Mouse (Mus musculus) right cerebral cortex, postnatal 10 days (tissue): ENCODE measurements at regions not wholly inside any gene's neighbourhood (a gene's known extent, or its start where the extent isn't known, plus 50 kb on each side); places are given as distances from the start of the nearest gene placed in this dataset.
A peak's percentile ranks its signal among the peaks of the same experiment; 100 is the strongest.

Experiments used
- DNase-seq, 2 experiments: peaks; one replicate each; pipeline ENCODE4 v3.0.0; 2021; ENCODE audit warnings: low spot score in 2 of 2

DNA sequence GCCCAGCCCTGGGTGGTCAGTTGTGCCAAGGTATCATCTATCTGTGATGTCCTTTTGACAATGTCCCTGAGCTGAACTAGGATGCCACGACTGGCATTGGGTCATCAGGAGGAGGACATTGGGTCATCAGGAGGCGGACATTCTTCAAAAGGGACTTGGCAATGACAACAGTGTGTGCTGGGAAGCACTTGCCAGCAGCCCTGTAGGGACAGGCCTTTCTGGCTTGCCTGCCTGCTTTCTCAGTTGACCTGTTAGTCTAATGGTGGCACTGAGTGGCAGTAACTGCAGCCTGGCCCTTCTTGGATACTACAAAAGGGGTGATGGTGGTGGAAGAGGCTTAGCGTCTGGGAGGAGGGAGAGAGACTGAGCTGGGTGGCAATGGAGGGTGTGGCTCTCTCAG is 137.2 kb upstream of the Prox1 start:
- no peak for DNase-seq

DNA sequence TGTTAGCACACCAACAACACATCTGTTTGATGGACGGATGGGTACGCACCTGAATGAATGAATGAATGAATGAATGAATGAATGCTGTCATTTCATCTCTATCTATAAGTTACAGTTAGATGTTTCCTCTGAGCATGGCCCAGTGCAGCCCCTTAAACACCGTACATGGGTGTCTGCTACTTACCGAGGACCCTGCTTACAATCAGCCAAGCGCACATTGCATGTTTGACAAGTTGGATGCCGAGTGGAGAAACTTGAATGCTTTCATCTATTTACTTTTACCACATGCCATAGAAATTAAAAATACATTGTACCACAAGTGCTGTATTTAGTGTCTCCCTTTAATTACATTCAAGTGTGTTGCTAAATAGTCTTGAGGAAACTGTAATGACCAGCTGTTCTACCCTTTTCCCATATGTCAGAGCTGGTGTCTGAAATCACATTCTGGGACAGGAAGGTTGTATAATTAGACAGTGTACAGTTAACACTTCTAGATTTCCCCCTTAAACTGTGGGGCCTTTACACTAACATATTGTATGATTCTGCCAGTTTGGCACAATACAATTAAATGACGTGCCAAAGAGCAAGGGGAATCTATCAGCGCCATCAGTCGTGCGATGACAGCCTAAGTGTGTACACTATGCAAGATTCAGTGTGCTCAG is 127.3 kb upstream of the Prox1 start:
- DNase-seq: no peak

GRCm38 (mm10) chr1:190290061-190290460 is 119.5 kb upstream of the Prox1 start:
- DNase-seq: no peak

- no peak for DNase-seq
Observed at GRCm38 (mm10) chr1:190286481-190287145, 116.1 kb upstream of the Prox1 start.

- no peak for DNase-seq
Observed at GRCm38 (mm10) chr1:190285636-190286035, 115.1 kb upstream of the Prox1 start.

GRCm38 (mm10) chr1:190285049-190285448 is 114.5 kb upstream of the Prox1 start:
- DNase-seq: no peak

DNA sequence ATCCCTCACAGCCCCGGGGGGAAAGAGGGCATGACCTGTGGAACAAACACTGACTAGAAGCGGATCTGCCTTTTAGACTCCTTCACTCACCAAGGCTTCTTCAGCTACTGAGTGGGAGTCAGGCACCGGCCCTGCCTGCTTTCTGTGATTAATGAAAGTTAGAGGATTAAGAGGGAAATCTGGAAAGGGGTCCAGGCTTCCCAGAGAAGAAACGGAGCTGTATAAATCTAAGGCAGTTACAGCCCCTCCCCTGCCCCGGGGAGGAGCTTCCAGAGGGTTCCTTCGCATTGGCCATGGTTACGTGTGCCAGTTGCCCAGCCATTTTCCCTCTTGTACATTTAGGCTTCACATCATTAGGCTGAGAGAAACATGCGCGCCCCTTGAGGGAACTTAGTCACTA is 113.6 kb upstream of the Prox1 start:
- DNase-seq: no peak

- no peak for DNase-seq
Observed at GRCm38 (mm10) chr1:190280081-190280858, 109.8 kb upstream of the Prox1 start.

DNA sequence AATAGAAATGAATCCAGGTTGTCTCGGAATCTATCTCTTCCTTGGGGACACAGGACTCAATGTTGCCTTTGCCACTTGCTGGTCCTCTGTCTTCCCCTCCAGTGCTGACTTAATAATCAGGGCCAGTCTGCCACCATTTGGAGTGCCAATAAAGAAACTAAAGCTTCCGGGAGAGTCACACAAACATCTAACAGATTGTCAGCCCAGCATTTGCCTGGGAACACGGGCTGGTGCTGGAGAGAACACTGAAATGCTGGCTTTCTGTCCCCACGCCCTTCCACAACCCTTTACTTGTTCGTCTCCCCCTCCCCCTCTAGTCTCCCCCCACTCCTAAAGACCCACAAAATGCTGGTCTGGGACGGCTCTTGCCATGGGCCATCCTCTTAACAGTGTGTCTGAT is 104.4 kb upstream of the Prox1 start:
- DNase-seq: no peak

GRCm38 (mm10) chr1:190270784-190271385 is 100.4 kb upstream of the Prox1 start:
- no peak for DNase-seq

DNA sequence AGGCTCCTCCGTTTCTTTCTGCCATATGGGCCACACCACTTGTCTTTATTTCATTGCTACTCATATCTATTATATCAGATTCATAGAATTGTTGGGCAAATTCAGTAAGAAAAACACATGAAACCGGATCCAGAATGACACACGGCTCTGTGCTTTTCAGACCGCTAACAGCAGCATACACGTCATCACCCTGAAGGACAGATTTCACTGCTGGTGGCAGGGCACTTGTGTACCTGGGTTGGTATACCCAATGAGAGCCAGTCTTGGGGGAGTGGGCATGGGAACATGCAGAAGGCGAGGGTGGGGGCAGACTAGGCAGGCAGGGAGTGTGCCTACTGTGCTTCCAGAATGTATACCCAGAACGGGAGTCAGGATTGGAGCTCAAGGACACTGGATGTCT is 98.7 kb upstream of the Prox1 start:
- no peak for DNase-seq

DNA sequence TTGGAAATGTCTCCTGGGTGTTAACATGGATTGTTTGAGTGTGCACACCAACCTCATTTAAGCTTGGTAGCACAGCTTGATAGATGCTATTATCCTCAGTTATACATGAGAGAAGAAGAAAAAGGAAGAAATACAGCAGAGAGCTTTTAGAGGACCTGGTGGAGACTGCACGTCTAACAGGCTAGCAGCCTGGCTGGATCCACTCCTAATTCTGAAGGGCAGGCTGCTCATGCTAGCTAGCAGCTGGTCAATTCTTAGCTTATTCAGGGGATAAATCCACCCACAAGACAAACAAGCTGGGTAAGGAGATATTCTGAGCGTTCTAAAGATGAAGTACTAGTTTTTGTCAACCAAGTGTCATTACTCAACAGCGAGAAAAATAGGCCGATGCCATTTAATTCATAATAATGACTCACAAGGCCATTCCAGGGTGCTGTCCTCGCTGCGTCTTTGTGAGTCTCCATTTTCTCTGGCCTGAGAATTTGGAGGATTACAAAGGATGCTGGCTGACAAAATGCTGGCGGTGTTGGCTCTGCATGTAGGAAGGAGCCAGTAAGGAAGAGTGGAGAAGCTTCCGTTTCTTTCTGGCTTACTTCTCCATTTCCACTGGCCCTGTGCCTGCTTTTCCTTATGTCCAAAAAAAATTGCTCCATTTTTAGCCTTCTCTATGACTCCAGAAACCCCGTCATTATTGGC is 94.7 kb upstream of the Prox1 start:
- DNase-seq: peak in 1 of 2 experiments; percentile 28

DNA sequence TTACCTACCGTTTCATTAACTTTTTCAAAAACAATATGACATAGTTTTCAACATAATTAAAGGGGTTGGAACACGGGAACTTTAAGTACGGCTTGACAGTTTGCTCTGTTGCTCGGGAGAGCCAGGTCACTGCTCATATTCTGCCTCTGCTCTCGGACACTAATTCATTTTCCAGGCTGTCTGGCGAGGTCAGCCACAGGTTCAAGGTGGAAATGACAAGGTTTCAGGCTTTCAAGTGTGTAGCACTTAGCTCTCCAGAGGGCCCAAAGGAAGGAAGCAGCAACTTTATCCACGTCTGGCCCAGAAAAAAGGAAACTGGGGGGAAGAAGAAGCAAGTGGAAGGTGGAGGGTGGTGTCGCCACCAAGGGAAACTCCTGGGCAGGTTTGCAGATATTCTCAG is 94.0 kb upstream of the Prox1 start:
- DNase-seq: no peak

DNA sequence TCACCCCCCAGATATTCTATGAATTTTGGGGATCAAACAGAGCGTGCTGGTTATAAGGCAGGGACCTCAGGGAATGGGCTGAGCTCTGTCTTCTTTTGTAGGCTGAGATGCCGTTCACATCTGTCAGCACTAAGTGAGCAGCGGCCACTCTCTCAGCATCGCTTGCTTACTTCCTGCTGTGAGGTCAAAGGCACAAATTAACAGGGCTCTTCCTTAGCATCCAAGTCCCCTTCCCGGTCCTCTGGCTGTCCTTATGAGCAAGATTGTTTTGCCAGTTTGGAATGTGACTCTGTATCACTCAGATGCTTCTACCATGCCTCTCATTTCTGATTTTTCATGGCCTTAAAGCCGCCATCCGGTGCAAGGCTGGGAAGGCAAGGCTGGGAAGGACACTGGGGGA is 93.1 kb upstream of the Prox1 start:
- no peak for DNase-seq

- peak; percentile 33 to 48 for DNase-seq
Observed at GRCm38 (mm10) chr1:190259576-190259975, 89.1 kb upstream of the Prox1 start.

- DNase-seq: peak; percentile 49 to 62
Observed at GRCm38 (mm10) chr1:190250574-190251246, 80.2 kb upstream of the Prox1 start.

GRCm38 (mm10) chr1:190242526-190242925 is 72.0 kb upstream of the Prox1 start:
- DNase-seq: no peak

DNA sequence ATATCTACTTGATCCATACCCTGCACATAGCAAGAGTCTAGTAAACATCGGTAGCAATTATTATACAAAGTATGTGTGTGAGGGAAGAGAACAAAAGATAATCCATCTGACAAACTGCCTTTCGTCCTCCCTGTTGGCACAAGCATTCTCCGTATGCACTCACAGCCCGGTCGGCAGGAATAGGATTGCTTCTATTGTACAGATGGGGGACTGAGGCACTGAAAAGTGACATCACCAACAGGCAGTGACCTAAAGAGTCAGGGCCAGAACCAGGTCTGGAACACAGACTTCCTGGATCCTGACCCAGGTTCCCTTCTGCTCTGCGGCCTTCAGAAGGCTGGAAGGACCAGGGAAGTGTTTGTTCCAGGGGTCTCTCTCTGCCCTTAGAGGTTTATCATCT is 69.3 kb upstream of the Prox1 start:
- DNase-seq: no peak

DNA sequence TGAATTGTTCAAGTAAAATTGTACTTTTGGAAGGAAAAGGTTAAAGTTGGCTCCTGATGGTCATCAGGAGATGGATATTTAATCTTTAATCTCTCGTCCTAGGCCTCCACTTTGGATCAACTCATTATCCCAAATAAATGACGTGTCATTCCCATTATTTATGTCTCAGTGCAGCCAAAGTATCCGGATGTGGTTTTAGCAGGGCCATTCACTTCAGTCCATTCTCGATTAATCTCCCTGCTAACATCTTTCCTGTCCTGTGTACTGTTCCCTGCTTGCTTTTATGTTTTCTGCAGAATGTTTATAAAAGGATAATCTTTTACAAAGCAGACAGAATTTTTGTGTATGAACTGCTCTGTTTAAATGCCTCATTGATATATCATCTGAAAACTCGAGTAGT is 60.4 kb upstream of the Prox1 start:
- DNase-seq: no peak

GRCm38 (mm10) chr1:190220417-190220816 is 49.9 kb upstream of the Prox1 start:
- peak; percentile 32 to 41 for DNase-seq
